Mouse (Mus musculus): Measurements from ENCODE around the gene Ctps. TPM values are rescaled to one million over a fixed set of nuclear protein-coding genes. Genes with fewer than 3 reads are reported as not detected.

Gene Ctps
- polyA plus RNA-seq, 1 experiment from 2014 or later, result 79.5 TPM

DNA sequence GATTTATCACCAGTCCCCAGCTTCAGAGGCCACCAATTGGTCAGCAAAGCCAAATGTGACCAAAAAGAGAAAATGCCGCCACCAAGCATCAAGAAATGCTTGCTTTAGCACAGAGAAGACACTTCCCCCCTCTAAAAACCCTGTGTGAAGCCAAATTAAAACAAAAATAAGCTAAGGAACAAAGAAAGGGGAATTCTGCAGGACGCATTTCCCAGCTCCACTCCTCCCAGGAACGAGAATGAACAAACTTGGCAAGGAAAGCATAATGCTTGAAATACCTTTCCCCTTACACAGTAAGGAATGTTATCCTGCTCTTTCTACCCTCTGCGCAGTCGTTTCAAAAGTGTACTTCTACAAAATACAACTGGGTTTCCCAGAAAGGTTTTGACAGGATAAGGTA is 2.1 kb downstream of the Ctps start:
- Histone ChIP-seq H3K4me2 (replicated peaks) (peak overlapping the region; percentile 84), H3K9ac (replicated peaks) (peak overlapping the region; percentile 20; the same call in 1 of the 2 replicates), H3K27me3 (no peaks in the 10 kb centered on the region), H3K9me3 (no peaks in the 10 kb centered on the region), H3K27ac (no peak overlapping the region), H3K4me1 (replicated peaks) (peaks cover 25% of the 10 kb centered on the region), H3K4me3 (replicated peaks) (peak overlapping the region; percentile 79; the same call in 1 of the 2 replicates), H3K36me3 (peaks cover 26% of the 10 kb centered on the region)
- WGBS, result 59% methylated on average over 5 of the region's 5 CpGs
- no peak for ATAC-seq

DNA sequence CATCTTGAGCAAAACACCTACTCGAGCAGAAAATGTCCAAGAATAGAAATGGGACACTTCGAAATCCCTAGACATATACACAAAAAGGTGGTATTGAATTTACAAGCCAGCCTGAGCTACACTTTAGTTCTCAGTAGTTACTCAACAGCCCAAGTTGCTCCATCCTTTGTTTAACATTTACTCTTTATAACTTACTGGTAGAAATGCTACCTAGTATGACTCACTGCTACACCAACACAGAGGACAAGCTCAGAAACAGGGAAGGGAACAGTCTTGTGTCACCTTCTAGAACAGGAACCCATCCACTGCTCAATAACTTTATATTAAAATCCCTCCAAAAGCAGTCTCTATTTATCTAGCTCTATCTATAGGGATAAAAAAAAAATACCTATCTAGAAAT is 4.3 kb downstream of the Ctps start:
- H3K4me3 ChIP-seq (replicated peaks), result no peak overlapping the region
- H3K9me3 ChIP-seq, result no peaks in the 10 kb centered on the region
- H3K27me3 ChIP-seq, result no peaks in the 10 kb centered on the region
- peaks cover 21% of the 10 kb centered on the region for H3K4me1 ChIP-seq (replicated peaks)
- H3K27ac ChIP-seq, result no peak overlapping the region
- no peak overlapping the region for H3K4me2 ChIP-seq (replicated peaks)
- ATAC-seq, result no peak
- H3K36me3 ChIP-seq, result peaks cover 42% of the 10 kb centered on the region
- WGBS, result 96% methylated on average over 2 of the region's 2 CpGs
- H3K9ac ChIP-seq (replicated peaks), result no peak overlapping the region

DNA sequence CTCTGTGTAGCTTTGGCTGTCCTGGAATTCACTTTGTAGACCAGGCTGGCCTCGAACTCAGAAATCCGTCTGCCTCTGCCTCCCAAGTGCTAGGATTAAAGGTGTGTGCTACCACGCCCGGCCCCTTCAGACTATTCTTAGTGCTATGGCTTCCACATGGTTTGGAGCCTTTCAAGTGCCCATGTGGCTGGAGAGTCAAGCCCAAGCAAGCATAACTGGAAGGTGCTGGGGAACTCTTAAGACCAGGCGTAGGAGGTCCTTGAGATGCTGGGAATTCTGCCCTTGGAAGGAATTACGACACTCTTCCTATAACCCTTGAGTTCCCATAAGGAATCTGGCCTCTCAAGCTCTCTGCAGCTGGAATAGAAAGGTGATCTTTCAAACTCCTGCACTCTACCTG is 13.5 kb downstream of the Ctps start:
- WGBS, result 93% methylated on average over 6 of the region's 6 CpGs
- no peak for ATAC-seq
- Histone ChIP-seq H3K4me1 (replicated peaks) (no peaks in the 10 kb centered on the region), H3K4me3 (replicated peaks) (no peak overlapping the region), H3K4me2 (replicated peaks) (no peak overlapping the region), H3K27ac (no peak overlapping the region), H3K9me3 (no peaks in the 10 kb centered on the region), H3K9ac (replicated peaks) (no peak overlapping the region), H3K27me3 (no peaks in the 10 kb centered on the region), H3K36me3 (peaks cover 89% of the 10 kb centered on the region)

DNA sequence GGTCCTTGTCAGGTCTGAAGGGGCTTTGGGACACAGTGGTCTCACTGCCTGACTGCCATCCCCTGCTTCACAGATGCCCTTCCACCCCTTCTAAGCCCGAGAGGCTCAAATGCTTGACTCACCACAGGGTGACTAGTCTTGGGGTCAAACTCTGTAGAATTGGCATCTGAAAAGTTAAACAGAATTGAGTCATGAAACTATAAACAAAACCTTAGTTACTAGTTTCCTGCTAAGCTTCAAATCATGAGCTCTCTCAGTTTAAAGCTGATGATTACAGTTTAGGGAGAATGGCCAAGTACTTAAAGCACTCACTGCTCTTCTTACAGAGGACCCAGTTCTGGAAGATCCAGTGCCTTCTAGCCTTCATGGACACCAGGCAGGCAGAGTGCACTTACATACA is 25.2 kb downstream of the Ctps start:
- no peak for ATAC-seq

DNA sequence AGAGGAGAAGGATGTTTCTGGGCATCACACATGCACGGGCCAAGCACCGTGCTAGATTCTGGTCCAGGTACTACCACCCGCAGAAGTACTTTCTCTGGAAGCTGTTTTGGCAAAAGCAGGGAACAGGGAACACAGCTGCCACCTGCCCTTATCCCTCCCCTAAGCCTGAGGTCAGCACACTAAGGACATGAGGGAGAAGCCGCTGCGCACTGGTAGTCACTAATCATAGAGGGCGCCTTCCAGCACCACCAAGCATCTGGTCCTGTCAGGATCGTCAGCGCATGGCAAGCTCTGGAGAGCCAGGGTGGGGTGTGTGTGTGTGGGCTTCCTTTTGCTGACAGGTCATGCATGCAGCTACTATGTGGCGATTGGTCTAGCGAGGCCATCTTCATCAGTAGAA is 31.4 kb downstream of the Ctps start:
- no peaks in the 10 kb centered on the region for H3K4me1 ChIP-seq (replicated peaks)
- H3K36me3 ChIP-seq, result peaks cover 67% of the 10 kb centered on the region
- H3K9me3 ChIP-seq, result no peaks in the 10 kb centered on the region
- no peak overlapping the region for H3K9ac ChIP-seq (replicated peaks)
- 96% methylated on average over 10 of the region's 10 CpGs for WGBS
- ATAC-seq, result no peak
- H3K27ac ChIP-seq, result no peak overlapping the region
- H3K4me3 ChIP-seq (replicated peaks), result no peak overlapping the region
- H3K27me3 ChIP-seq, result no peaks in the 10 kb centered on the region
- no peak overlapping the region for H3K4me2 ChIP-seq (replicated peaks)

More for the DNA sequence above, 25.2 kb downstream of the Ctps start:
- Histone ChIP-seq H3K36me3 (peaks cover 93% of the 10 kb centered on the region), H3K27me3 (no peaks in the 10 kb centered on the region), H3K4me3 (replicated peaks) (no peak overlapping the region), H3K9me3 (no peaks in the 10 kb centered on the region), H3K4me2 (replicated peaks) (no peak overlapping the region), H3K27ac (no peak overlapping the region), H3K9ac (replicated peaks) (no peak overlapping the region), H3K4me1 (replicated peaks) (no peaks in the 10 kb centered on the region)
- WGBS, result 95% methylated on average over 1 of the region's 1 CpGs

DNA sequence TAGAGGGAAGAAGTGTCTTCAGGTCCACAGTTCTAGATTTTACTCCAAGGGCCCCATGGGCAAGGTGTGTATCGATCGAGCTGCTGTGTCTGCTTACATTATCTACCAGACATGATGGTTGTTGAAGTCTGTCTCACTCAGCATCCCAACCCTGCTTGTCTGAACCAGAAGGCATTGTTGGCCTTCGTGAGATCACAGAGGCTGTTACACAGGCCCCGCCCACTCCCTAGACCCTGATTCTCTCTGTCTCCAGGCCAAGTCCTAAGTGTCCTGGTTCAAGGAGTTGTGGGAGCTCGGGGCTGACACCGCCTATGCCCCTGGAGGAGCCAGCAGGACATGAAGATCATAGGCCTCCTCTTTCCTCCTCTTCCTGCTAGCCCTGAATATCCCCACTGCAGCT is 38.1 kb downstream of the Ctps start, which contains the start of gene Slfnl1:
Gene Slfnl1, plus strand, starts transcription at position 246 of the 400 bp plus-strand sequence.
- H3K4me2 ChIP-seq (replicated peaks), result no peak within 1 kb of the TSS
- H3K27ac ChIP-seq, result no peak within 1 kb of the TSS
- no peak for ATAC-seq

DNA sequence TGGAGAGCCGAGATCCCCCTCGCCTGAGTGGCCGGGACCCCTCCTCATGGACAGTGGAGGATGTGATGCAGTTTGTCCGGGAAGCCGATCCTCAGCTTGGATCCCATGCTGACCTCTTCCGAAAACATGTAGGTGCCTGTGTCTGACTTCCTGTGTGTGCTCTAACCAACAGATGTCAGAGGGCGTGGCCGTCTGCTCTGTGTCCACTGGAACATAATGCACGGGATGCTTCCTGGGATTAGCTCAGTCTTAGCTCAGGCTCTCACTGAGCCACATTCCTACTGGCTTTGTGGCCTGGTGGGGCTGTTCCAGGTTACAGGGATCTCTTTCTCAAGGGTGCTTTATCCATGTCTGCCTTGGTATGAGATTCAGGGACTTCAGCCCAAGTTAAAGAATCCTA is 41.9 kb downstream of the Ctps start:
- no peaks in the 10 kb centered on the region for H3K4me1 ChIP-seq (replicated peaks)
- no peak overlapping the region for H3K27ac ChIP-seq
- ATAC-seq, result no peak
- no peak overlapping the region for H3K9ac ChIP-seq (replicated peaks)
- H3K4me3 ChIP-seq (replicated peaks), result no peak overlapping the region
- 77% methylated on average over 9 of the region's 9 CpGs for WGBS
- no peaks in the 10 kb centered on the region for H3K9me3 ChIP-seq
- H3K36me3 ChIP-seq, result peaks cover 89% of the 10 kb centered on the region
- no peak overlapping the region for H3K4me2 ChIP-seq (replicated peaks)
- H3K27me3 ChIP-seq, result no peaks in the 10 kb centered on the region

More for the DNA sequence above, 38.1 kb downstream of the Ctps start, which contains the start of gene Slfnl1:
- 89% methylated on average over 6 of the region's 6 CpGs for WGBS
- Histone ChIP-seq H3K4me1 (replicated peaks) (no peaks in the 10 kb centered on the region), H3K9me3 (no peaks in the 10 kb centered on the region), H3K27me3 (no peaks in the 10 kb centered on the region), H3K36me3 (peaks cover 71% of the 10 kb centered on the region), H3K4me3 (replicated peaks) (no peak within 1 kb of the TSS), H3K9ac (replicated peaks) (no peak within 1 kb of the TSS)

DNA sequence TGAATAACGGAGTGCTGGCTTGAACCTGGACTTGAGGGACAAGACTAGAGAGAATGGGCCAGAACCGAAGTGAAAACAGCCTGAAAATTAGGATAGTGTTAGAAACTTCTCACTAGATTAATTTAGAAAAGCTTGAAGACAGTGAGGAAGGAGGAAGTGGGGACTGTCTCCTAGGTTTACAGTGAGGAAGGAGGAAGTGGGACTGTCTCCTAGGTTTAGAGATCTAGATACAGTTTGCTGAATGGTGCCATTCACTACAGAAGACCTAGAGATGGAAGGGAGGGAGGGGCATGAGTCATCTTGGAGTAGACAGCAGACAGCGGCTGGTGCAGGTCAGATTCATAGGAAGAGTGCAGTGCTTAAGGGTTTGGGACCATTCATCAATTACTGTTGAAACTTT is 47.0 kb downstream of the Ctps start:
- H3K4me2 ChIP-seq (replicated peaks), result no peak overlapping the region
- H3K9ac ChIP-seq (replicated peaks), result no peak overlapping the region
- H3K4me1 ChIP-seq (replicated peaks), result no peaks in the 10 kb centered on the region
- H3K9me3 ChIP-seq, result no peaks in the 10 kb centered on the region
- WGBS, result 98% methylated on average over 3 of the region's 3 CpGs
- peaks cover 89% of the 10 kb centered on the region for H3K36me3 ChIP-seq
- H3K27me3 ChIP-seq, result no peaks in the 10 kb centered on the region
- no peak overlapping the region for H3K27ac ChIP-seq
- no peak for ATAC-seq
- H3K4me3 ChIP-seq (replicated peaks), result no peak overlapping the region

DNA sequence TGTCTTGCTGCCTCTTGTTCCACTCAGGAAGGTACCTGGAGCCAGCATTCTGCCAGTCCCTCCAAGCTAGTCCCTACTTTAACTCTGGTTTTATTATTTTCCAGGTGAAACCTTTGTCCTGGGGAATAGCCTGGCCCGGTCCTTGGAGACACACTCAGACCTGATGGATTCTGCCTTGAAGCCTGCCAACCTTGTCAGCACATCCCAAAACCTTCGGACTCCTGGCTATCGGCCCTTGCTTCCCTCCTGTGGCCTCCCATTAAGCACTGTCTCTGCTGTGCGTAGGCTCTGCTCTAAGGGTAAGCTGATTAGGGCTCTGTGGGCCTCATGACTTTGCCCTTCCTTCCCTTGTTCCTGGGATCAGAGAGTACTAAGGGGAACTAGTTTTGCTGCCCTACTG is 47.7 kb downstream of the Ctps start:
- 89% methylated on average over 4 of the region's 4 CpGs for WGBS
- H3K9ac ChIP-seq (replicated peaks), result no peak overlapping the region
- no peak for ATAC-seq
- H3K36me3 ChIP-seq, result peaks cover 90% of the 10 kb centered on the region
- no peak overlapping the region for H3K4me3 ChIP-seq (replicated peaks)
- H3K27ac ChIP-seq, result no peak overlapping the region
- H3K4me2 ChIP-seq (replicated peaks), result no peak overlapping the region
- no peaks in the 10 kb centered on the region for H3K9me3 ChIP-seq
- H3K27me3 ChIP-seq, result no peaks in the 10 kb centered on the region
- H3K4me1 ChIP-seq (replicated peaks), result no peaks in the 10 kb centered on the region

DNA sequence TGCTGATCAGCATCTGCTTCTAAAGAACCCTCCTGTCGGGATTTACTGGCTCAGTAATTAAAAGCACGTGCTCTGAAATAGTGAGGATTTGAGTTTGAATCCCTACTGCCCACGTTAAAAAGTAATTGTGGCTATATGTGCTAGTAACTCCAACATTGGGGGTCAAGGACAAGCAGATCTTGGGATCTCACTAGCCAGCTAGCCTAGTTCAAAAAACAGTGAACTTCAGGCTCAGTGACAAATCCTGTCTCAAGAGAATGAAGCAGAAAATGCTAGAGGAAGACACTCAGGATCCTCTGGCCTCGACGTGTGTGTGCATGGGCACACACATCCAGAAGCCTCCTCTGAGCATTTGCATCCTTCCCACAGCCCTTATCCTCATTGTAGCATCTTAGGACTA is 48.3 kb downstream of the Ctps start:
- peaks cover 94% of the 10 kb centered on the region for H3K36me3 ChIP-seq
- H3K27ac ChIP-seq, result no peak overlapping the region
- ATAC-seq, result no peak
- no peak overlapping the region for H3K9ac ChIP-seq (replicated peaks)
- no peaks in the 10 kb centered on the region for H3K27me3 ChIP-seq
- no peaks in the 10 kb centered on the region for H3K4me1 ChIP-seq (replicated peaks)
- no peak overlapping the region for H3K4me3 ChIP-seq (replicated peaks)
- no peaks in the 10 kb centered on the region for H3K9me3 ChIP-seq
- no peak overlapping the region for H3K4me2 ChIP-seq (replicated peaks)
- WGBS, result 76% methylated on average over 5 of the region's 5 CpGs

DNA sequence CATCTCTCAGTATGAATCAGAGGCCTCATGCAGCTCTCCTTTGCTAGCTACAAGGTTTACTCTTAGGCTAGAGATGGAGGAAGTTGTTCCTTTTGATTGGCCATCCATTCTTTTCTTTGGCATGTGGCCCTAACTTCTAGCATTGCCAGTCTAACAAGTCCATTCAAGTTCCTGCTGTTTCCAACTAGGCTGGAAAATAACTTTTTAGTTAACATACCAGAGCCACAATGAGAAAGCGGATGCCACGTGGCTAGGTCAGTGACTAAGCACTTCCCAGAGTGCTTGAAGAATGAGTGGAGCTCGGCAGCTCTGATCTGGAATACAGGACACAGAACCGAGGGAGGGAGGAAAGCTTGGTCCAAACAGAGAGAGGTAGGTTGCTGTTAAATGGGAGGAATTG is 52.7 kb downstream of the Ctps start:
- Histone ChIP-seq H3K9me3 (no peaks in the 10 kb centered on the region), H3K9ac (replicated peaks) (no peak overlapping the region), H3K4me2 (replicated peaks) (no peak overlapping the region), H3K4me3 (replicated peaks) (no peak overlapping the region), H3K4me1 (replicated peaks) (no peaks in the 10 kb centered on the region), H3K27ac (no peak overlapping the region), H3K36me3 (peaks cover 72% of the 10 kb centered on the region), H3K27me3 (no peaks in the 10 kb centered on the region)
- WGBS, result 89% methylated on average over 4 of the region's 4 CpGs
- no peak for ATAC-seq

DNA sequence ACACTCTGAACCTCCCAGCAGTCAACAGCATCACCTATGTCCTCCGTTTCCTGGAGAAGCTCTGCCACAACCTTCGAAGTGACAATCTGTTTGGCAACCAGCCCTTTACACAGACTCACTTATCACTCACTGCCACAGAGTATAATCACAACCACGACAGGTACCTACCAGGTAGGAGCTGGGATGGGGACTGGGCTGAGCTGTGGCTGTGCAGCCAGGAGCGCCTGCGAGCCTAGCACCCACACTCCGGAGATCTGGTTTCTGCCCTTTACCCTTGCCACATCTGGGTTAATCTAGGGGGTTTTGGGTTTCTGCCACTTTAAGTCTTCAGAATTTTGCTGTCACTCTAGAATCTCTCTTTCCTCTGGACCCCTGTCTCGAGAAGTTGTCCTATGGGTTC is 53.2 kb downstream of the Ctps start:
- Histone ChIP-seq H3K9me3 (no peaks in the 10 kb centered on the region), H3K36me3 (peaks cover 67% of the 10 kb centered on the region), H3K27ac (no peak overlapping the region), H3K27me3 (no peaks in the 10 kb centered on the region), H3K4me2 (replicated peaks) (no peak overlapping the region), H3K4me1 (replicated peaks) (no peaks in the 10 kb centered on the region), H3K9ac (replicated peaks) (no peak overlapping the region), H3K4me3 (replicated peaks) (no peak overlapping the region)
- 94% methylated on average over 7 of the region's 7 CpGs for WGBS
- ATAC-seq, result no peak

DNA sequence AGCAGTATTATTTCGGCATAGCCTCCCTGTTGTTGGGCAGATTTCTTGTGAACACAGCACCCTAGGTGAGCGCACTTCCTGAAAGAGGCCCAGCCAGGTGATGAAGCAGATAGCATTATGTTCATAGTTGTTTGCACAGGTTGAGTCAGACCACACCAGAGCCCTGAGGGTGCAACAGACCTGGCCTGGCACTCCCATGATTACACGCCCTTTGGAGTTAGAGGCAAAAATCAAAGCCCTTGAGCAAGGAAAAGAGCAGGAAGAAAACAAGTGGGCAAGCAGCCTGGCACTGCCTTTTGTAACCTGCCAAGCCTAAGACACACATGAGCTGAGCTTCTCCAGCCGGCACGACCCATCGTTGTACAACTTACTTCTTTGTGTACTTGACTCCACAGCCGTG is 53.6 kb downstream of the Ctps start:
- Histone ChIP-seq H3K27ac (no peak overlapping the region), H3K4me2 (replicated peaks) (no peak overlapping the region), H3K4me3 (replicated peaks) (no peak overlapping the region), H3K36me3 (peaks cover 63% of the 10 kb centered on the region), H3K9ac (replicated peaks) (no peak overlapping the region), H3K9me3 (no peaks in the 10 kb centered on the region), H3K4me1 (replicated peaks) (no peaks in the 10 kb centered on the region), H3K27me3 (no peaks in the 10 kb centered on the region)
- WGBS, result 97% methylated on average over 7 of the region's 7 CpGs
- ATAC-seq, result no peak

Measured in midbrain, embryonic 13.5 days (tissue).